Mouse (Mus musculus) cortical plate, adult 2 months (tissue): ENCODE results near the gene Dnph1. TPM values are rescaled to one million over a fixed set of nuclear protein-coding genes. Genes with fewer than 3 reads are reported as not detected.
"Not testable (repeated sequence)": the region's sequence is repeated elsewhere in the genome, so short reads cannot be mapped to it uniquely, and the experiment has no call there.

ENCODE experiments used
- H3K27ac ChIP-seq: fragments of 200-500 bp; 2 replicates; pipeline ENCODE4 v1.5.1; 2012; ENCODE audit warnings: low read length, control low read depth, inconsistent platforms; ENCODE audit not compliant: insufficient read depth
- H3K4me1 ChIP-seq: fragments of 200-500 bp; 2 replicates; pipeline ENCODE4 v1.6.1; 2011; ENCODE audit warnings: low read length; ENCODE audit not compliant: control insufficient read depth, insufficient read depth
- H3K4me3 ChIP-seq: fragments of 200-500 bp; 2 replicates; pipeline ENCODE4 v1.5.1; 2011; ENCODE audit warnings: mild to moderate bottlenecking, low read length, control low read depth; ENCODE audit not compliant: insufficient read depth
- CTCF ChIP-seq: fragments of 200-500 bp; IDR thresholded peaks from 2 replicates; pipeline ENCODE4 v1.5.1; 2011; ENCODE audit warnings: mild to moderate bottlenecking, control low read depth, low read length; ENCODE audit not compliant: insufficient read depth; ENCODE audit errors: extremely low read depth
- POLR2A ChIP-seq: fragments of 200-500 bp; IDR thresholded peaks from 2 replicates; pipeline ENCODE4 v1.6.1; 2011; ENCODE audit warnings: mild to moderate bottlenecking, low read length, control low read depth; ENCODE audit not compliant: insufficient read depth; ENCODE audit errors: extremely low read depth
- polyA plus RNA-seq: library from polyadenylated mRNA; depleted of rRNA; stranded (reverse); fragments of >200 nt; gene quantifications from 2 replicates; pipeline ENCODE4 v1.2.3, GENCODE M21; 2012

The Dnph1 gene
- polyA plus RNA-seq, 1 experiment: 5.9 TPM

DNA sequence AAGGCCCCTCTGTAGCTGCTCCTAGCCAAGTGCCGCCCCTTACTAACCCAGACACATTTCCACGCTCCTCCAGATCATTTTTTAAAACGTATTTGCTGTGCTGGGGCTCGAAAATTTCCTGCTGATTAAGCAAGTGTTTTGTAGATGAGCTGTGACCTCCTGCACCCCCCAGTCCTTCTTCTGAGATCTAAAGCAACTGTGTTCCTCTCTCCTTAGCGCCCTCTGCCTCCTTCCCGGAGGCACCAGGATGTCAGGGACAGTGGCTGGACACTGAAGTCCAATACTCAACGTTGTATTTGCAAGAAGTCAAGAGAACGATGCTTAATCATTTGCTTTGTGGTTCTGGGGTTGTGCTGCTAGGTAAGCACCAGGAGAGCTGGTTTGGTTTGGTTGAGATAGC is 35.2 kb upstream of the Dnph1 start:
- Histone ChIP-seq H3K4me3 (no peak overlapping the region), H3K4me1 (no peaks in the 10 kb centered on the region), H3K27ac (no peak overlapping the region)
- no peak for TF ChIP-seq CTCF
- TF ChIP-seq POLR2A: no peak

DNA sequence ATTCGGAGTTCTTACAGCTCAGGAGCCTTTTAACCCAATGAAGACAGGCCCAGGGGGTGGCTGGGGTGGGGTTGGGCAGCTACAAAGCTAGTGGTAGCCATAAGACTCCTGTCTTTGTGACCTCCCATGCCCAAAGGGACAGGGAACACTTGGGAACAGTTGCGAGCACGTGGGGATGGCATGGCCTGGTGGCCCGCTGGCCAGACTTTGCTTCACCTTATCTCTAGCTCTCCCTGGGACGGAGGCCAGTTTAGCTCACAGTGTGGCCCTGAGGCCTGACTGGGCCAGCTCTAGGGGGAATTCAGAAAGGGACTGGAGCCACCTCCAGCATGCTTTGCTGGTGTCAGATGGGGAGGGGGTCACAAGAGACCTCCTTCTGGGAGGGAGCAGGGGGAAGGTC is 34.3 kb upstream of the Dnph1 start:
- no peaks in the 10 kb centered on the region for H3K4me1 ChIP-seq
- no peak overlapping the region for H3K27ac ChIP-seq
- TF ChIP-seq CTCF (no peak), POLR2A (no peak)
- no peak overlapping the region for H3K4me3 ChIP-seq

DNA sequence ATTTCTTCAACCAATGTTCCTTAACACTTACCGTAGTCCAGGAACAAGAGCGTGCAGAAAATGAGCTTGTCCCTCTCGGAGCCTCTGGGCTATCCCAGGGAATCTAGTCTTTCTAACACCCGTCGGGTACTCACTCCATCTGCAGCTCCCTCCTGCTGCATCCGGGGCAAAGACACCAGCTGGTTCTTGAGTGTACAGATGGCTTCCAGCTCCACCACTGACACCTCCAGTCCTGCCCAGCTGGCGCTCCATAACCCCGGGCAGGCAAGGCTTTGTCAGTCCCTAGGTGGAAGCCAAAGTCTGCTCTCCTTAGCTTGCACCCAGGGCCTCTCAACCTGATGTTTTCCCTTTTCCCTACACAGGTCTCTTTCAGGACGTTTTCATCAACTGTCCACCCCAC is 28.7 kb upstream of the Dnph1 start:
- TF ChIP-seq POLR2A: no peak
- TF ChIP-seq CTCF: no peak
- no peak overlapping the region for H3K27ac ChIP-seq
- no peak overlapping the region for H3K4me3 ChIP-seq
- no peaks in the 10 kb centered on the region for H3K4me1 ChIP-seq

DNA sequence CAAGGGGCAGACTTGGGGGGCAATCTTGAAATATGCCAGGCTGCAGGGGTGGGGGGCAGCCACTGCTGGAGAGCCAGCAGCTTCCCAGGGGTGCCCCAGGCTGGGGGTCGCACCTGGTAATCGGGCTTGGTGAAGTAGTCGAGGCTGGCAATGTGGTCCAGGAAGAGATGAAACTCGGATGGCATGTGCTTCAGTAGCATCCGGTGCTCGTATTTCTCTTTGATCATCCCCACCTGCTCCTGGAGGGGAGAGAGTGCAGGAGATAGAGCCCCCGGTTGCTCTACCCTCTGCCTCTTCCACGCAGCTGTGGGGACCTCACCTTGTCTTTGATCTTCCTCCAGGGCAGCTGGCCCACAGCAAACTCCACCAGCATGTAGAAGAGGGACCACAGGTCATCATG is 19.9 kb upstream of the Dnph1 start:
- Histone ChIP-seq H3K4me1 (no peaks in the 10 kb centered on the region), H3K27ac (no peak overlapping the region), H3K4me3 (no peak overlapping the region)
- TF ChIP-seq POLR2A: no peak

DNA sequence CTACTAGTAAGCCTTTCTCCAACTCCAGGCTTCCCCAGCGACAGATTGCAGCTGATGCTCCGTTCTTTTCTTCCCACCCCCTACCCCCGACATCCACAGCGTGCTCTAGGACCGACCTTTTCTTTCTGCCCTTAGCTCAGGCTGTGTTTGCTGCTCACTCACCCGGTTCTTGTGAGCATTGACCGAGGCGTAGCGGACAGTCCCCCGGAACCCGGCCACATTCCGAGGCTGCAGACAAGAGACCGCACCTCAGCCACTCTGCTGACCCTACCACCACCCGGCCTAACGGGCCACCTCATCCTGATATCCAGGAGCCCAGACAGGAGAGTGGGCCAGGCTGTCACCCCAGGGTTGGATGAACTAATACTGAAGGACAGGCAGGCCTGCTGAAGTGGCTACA is 19.2 kb upstream of the Dnph1 start:
- no peaks in the 10 kb centered on the region for H3K4me1 ChIP-seq
- TF ChIP-seq CTCF: no peak
- no peak for TF ChIP-seq POLR2A
- H3K27ac ChIP-seq: no peak overlapping the region
- no peak overlapping the region for H3K4me3 ChIP-seq

DNA sequence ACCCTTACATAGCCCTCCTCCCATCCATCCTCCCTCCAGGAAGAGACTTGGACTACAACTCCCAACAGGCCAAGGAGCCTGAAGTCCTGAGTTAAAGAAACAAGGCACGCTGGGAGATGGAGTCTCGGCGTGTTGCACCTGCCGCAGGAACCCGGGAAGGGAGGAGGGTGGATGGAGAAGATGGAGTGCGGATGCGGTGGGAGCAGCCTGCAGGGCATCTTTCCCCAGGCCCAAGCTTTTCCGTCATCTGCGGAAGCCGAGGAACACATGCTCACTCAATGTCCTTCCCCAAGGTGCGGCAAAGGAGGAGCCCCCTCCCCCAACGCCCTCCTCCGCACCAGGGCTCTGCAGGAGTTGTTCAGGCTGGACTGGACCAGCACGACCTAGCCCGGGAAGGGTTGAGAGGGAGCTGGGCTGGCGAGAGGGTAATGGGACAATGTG is 12.9 kb upstream of the Dnph1 start:
- no peak overlapping the region for H3K27ac ChIP-seq
- H3K4me1 ChIP-seq: peaks cover 5% of the 10 kb centered on the region
- H3K4me3 ChIP-seq: peak overlapping the region; percentile 64
- no peak for TF ChIP-seq CTCF
- TF ChIP-seq POLR2A: peak; percentile 53; the same call in 1 of the 2 replicates

DNA sequence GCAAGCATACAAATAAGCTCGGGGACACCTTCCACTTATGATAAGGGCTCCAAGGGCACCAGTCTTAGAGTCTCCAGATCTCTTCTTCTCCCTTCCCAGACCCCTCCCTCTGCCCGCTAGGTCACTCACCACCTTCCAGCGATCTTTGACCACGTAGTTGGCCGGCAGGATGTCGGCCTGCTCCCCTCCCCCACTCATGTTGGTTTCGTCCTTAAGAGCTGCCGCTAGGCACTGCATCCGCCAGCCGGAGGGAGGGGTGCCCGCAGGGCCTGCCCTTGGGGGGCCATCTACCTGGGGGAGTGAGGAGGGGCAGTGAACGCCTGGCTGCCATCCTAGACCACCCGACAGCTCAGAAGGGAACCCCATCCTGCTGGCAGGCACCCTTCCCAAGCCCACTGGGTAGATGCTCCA is 12.5 kb upstream of the Dnph1 start:
- no peak for TF ChIP-seq POLR2A
- TF ChIP-seq CTCF: no peak
- Histone ChIP-seq H3K27ac (no peak overlapping the region), H3K4me1 (peaks cover 5% of the 10 kb centered on the region), H3K4me3 (peak overlapping the region; percentile 64)

DNA sequence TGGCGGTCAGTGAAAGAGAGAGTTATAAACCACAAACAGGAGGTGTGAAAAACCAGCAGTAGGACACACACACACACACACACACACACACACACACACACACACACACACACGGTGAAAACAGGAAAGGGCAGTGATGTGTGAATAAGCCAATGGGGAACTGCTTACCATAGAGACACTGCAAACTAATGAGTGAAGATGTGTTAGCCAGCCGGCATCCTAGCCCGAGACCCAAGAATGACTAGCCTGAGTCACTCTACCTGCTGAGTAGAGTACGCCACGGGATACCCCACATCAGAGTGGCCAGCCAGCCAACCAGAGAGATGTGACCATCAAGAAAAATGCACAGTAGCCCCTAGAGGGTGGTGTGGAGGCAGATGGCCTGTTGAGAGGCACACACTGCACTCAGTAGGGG is 12.0 kb upstream of the Dnph1 start:
- TF ChIP-seq POLR2A (no peak), CTCF (peak; percentile 35)
- Histone ChIP-seq H3K27ac (no peak overlapping the region), H3K4me3 (peak overlapping the region; percentile 64), H3K4me1 (peaks cover 5% of the 10 kb centered on the region)

DNA sequence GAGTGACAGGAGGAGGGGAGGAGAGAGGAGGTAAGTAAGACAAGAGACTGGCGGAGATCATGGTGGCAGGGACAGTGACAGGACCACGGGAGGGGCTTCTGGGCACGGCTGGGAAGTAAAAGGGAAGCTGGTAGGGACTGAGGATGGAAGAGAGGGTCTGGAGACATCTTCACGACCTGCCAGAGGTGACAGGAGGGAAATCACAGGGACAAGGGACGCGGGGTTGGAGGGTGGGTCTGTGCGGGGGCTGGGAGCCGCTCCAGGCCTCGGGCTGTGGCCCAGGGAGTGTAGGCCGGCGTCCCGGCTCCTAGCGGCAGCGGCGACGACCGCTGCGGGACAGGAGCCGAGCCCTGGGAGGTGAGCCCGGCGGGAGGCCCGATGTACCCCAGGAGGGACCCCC is 9.5 kb upstream of the Dnph1 start:
- H3K27ac ChIP-seq: no peak overlapping the region
- TF ChIP-seq CTCF (no peak), POLR2A (no peak)
- peaks cover 5% of the 10 kb centered on the region for H3K4me1 ChIP-seq
- H3K4me3 ChIP-seq: peak overlapping the region; percentile 67

DNA sequence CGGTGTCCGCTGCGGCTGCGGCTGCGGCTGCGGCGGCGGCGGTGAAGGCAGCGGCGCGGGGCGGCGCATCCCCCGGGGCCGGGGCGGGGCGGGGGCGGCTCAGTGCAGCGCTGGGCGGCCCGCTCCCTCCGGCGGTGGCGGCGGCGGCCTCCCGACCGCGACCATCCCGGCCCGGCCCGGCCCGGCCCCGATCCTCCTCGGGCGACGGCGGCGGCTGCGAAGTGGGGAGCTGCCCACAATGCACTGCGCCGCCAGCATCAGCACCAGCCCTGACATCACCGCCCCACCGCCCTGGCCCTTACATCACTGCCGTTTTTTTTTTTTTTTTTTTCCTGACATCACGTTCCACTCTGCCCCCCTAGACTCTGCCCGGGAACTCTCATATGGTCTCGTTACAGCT is 9.1 kb upstream of the Dnph1 start, which contains the start of gene Ttbk1:
Gene Ttbk1, minus strand, starts transcription at position 245 of the 400 bp plus-strand sequence.
- Histone ChIP-seq H3K27ac (peak within 1 kb of the TSS; percentile 50), H3K4me3 (peak within 1 kb of the TSS; percentile 67), H3K4me1 (peaks cover 5% of the 10 kb centered on the region)
- peak; percentile 27; the same call in 1 of the 2 replicates for TF ChIP-seq POLR2A
- no peak for TF ChIP-seq CTCF

DNA sequence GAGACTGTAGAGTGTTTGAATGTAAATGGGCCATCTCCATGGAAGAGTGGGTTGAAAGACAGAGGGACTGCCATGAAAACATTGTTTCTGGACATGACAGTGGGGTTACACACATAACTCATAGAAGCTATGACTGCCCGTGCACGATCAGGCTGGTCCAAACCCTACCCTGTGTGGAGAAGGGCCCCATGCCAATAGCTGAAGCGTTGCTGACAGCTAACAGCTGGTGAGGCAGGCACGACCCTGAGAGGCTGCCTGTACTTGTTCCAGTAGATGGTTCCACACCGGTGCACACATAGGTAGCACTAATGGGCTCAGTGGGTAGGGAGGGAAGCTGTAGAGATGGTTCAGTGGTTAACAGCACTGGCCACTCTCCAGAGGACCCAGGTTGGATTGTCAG is 1.0 kb upstream of the Dnph1 start:
- Histone ChIP-seq H3K4me1 (no peaks in the 10 kb centered on the region), H3K27ac (no peak overlapping the region), H3K4me3 (no peak overlapping the region)
- TF ChIP-seq POLR2A (no peak), CTCF (no peak)

DNA sequence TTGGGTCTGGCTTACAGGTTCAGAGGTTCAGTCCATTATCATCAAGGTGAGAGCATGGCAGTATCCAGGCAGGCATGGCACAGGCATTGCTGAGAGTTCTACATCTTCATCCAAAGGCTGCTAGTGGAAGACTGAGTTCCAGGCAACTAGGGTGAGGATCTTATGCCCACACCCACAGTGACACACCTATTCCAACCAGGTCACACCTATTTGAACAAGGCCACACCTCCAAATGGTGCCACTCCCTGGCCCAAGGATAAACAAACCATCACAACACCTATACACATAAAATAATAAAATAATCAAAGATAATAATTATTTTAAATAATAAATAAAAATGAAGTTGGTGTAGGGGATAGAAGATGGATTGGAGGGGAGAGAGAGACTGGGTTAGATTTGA is 430 bp upstream of the Dnph1 start:
- not testable (repeated sequence) for H3K27ac ChIP-seq, H3K4me3 ChIP-seq, H3K4me1 ChIP-seq
